Mouse (Mus musculus) MEL (cell line): Measurements from ENCODE around the gene Cadm3. TPM values are rescaled to one million over a fixed set of nuclear protein-coding genes. Genes with fewer than 3 reads are reported as not detected.

Experiments used
- DNase-seq: peaks from one replicate; pipeline ENCODE4 v3.0.0; 2011; ENCODE audit warnings: low read depth, low spot score
- H3K27ac ChIP-seq: 2 replicates; pipeline ENCODE4 v1.5.1; 2012; ENCODE audit warnings: low read depth, mild to moderate bottlenecking, control low read depth, low read length, moderate library complexity; ENCODE audit not compliant: control insufficient read depth
- H3K27me3 ChIP-seq, 2 experiments: fragments of 150-350 bp in 1 of 2; sonication (generic) in 1 of 2; 2 replicates each; pipeline ENCODE4 v1.6.1; 2012; ENCODE audit warnings: low read length in 2 of 2, mild to moderate bottlenecking in 2 of 2, improper control_type of control experiment in 1 of 2, moderate library complexity in 1 of 2; ENCODE audit not compliant: insufficient read depth in 2 of 2, control insufficient read depth in 1 of 2
- H3K36me3 ChIP-seq, 2 experiments: 2 replicates each; pipeline ENCODE4 v1.6.1; 2012 to 2014; ENCODE audit warnings: low read length in 2 of 2, improper control_type of control experiment in 1 of 2, inconsistent platforms in 1 of 2, mild to moderate bottlenecking in 1 of 2; ENCODE audit not compliant: insufficient read depth in 2 of 2, control insufficient read depth in 1 of 2
- H3K4me1 ChIP-seq, 2 experiments: fragments of 150-350 bp in 1 of 2; sonication (generic) in 1 of 2; 2 replicates each; pipeline ENCODE4 v1.6.1; 2012; ENCODE audit warnings: low read length in 2 of 2, improper control_type of control experiment in 1 of 2, mild to moderate bottlenecking in 1 of 2; ENCODE audit not compliant: insufficient read depth in 2 of 2, control insufficient read depth in 1 of 2
- H3K4me3 ChIP-seq, 2 experiments: fragments of 150-350 bp in 1 of 2; sonication (generic) in 1 of 2; 2 replicates each; pipeline ENCODE4 v1.5.1; 2012; ENCODE audit warnings: low read depth in 2 of 2, low read length in 2 of 2, mild to moderate bottlenecking in 2 of 2, moderate library complexity in 2 of 2, control low read depth in 1 of 2, improper control_type of control experiment in 1 of 2; ENCODE audit not compliant: control insufficient read depth in 1 of 2, insufficient read depth in 1 of 2
- H3K79me2 ChIP-seq: 2 replicates; pipeline ENCODE4 v1.6.1; 2012; ENCODE audit warnings: mild to moderate bottlenecking, low read length, moderate library complexity; ENCODE audit not compliant: control insufficient read depth, poor library complexity, insufficient read depth
- H3K9ac ChIP-seq: 2 replicates; pipeline ENCODE4 v1.6.1; 2012; ENCODE audit warnings: low read depth, mild to moderate bottlenecking, control low read depth, low read length, moderate library complexity; ENCODE audit not compliant: control insufficient read depth, poor library complexity, severe bottlenecking
- H3K9me3 ChIP-seq: fragments of 150-350 bp; sonication (generic); replicated peaks from 2 replicates; pipeline ENCODE4 v1.6.1; 2012; ENCODE audit warnings: mild to moderate bottlenecking, low read length, improper control_type of control experiment, moderate library complexity; ENCODE audit not compliant: insufficient read depth
- ELF1 ChIP-seq: IDR thresholded peaks from 2 replicates; pipeline ENCODE4 v1.6.1; 2014; ENCODE audit warnings: low read depth, mild to moderate bottlenecking, inconsistent platforms, low read length, improper control_type of control experiment, moderate library complexity
- EP300 ChIP-seq, 2 experiments: IDR thresholded peaks; 2 replicates each; pipeline ENCODE4 v1.6.1; 2011; ENCODE audit warnings: improper control_type of control experiment in 2 of 2, low read length in 2 of 2, low read depth in 1 of 2, mild to moderate bottlenecking in 1 of 2
- ETS1 ChIP-seq: IDR thresholded peaks from 2 replicates; pipeline ENCODE4 v1.6.1; 2012; ENCODE audit warnings: low read depth, mild to moderate bottlenecking, inconsistent platforms, low read length, improper control_type of control experiment, moderate library complexity
- GATA1 ChIP-seq: IDR thresholded peaks from 2 replicates; pipeline ENCODE4 v1.6.1; 2011; ENCODE audit warnings: low read depth, low read length, improper control_type of control experiment
- JUND ChIP-seq: IDR thresholded peaks from 2 replicates; pipeline ENCODE4 v1.6.1; 2011; ENCODE audit warnings: low read depth, mild to moderate bottlenecking, improper control_type of control experiment, low read length
- RCOR1 ChIP-seq: IDR thresholded peaks from 2 replicates; pipeline ENCODE4 v1.6.1; 2012; ENCODE audit warnings: low read depth, mild to moderate bottlenecking, inconsistent platforms, low read length, improper control_type of control experiment
- SIN3A ChIP-seq: IDR thresholded peaks from 2 replicates; pipeline ENCODE4 v1.6.1; 2012; ENCODE audit warnings: low read length, improper control_type of control experiment, inconsistent platforms
- TCF12 ChIP-seq: IDR thresholded peaks from 2 replicates; pipeline ENCODE4 v1.6.1; 2014; ENCODE audit warnings: low read depth, mild to moderate bottlenecking, inconsistent platforms, low read length, improper control_type of control experiment, moderate library complexity
- ZMIZ1 ChIP-seq: IDR thresholded peaks from 2 replicates; pipeline ENCODE4 v1.6.1; 2012; ENCODE audit warnings: low read depth, mild to moderate bottlenecking, inconsistent platforms, low read length, improper control_type of control experiment, moderate library complexity
- polyA plus RNA-seq, 2 experiments: library from polyadenylated mRNA; stranded (reverse) in 1 of 2; unstranded in 1 of 2; fragments of >175 nt in 1 of 2; fragments of >200 nt in 1 of 2; gene quantifications; 2 replicates each; pipeline versions ENCODE4 v1.2.1 to v1.2.4; 2012; ENCODE audit warnings: low replicate concordance in 2 of 2, low read depth in 1 of 2; ENCODE audit not compliant: insufficient read length in 2 of 2, insufficient read depth in 1 of 2, missing spikeins in 1 of 2
- total RNA-seq: library from RNA; depleted of rRNA; stranded (reverse); fragments of 300-350 nt; gene quantifications from 2 replicates; pipeline ENCODE4 v1.2.3, GENCODE M21; 2012

The Cadm3 gene
- total and polyA plus RNA-seq, 3 experiments = 0.03 to 0.19 TPM; not detected in 1

DNA sequence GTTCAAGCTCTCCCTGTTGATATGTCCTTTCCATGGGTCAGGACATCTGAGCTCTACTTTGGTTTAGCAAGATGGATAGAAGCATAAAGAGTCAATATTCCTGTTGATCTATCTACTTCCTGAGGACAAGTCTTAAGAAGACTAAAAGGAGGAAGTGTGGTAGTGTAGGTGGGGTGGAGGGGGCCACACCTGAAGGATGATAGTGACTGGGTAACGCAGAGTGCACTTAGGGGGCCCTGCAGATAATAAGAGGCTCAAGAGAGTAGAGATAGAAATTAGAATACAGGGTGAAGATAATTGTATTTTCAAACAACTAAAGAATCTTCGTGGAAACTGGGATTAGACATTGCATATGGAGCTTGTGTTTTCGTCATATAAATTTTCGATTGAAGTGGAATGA, 22.4 kb downstream of the Cadm3 start:
- H3K79me2 ChIP-seq = no peaks in the 10 kb centered on the region; the same call in 1 of the 2 replicates
- H3K4me3 ChIP-seq = no peak overlapping the region
- TF ChIP-seq ELF1 (0 out of 2 replicates have a peak, but pooled peaks have one; percentile 14), GATA1 (0 out of 2 replicates have a peak, but pooled peaks have one; percentile 20), RCOR1 (peak; percentile 55), ZMIZ1 (no peak), ETS1 (peak; percentile 69), EP300 (IDR thresholded peaks at IDR 0.05; ENCODE audit: low read depth in 1 of 2, low read length in 2 of 2) (peak; percentile 49 to 79; a peak in 3 of 4 replicates), JUND (no peak)
- no peak overlapping the region for H3K9ac ChIP-seq
- H3K9me3 ChIP-seq = no peaks in the 10 kb centered on the region
- H3K4me1 ChIP-seq = peaks cover 35 to 48% of the 10 kb centered on the region in 2 experiments
- no peak overlapping the region for H3K27ac ChIP-seq
- peaks cover 0 to 35% of the 10 kb centered on the region in 2 experiments; a peak in 2 of 4 replicates for H3K36me3 ChIP-seq
- H3K27me3 ChIP-seq = no peaks in the 10 kb centered on the region
- peak; percentile 33 for DNase-seq

DNA sequence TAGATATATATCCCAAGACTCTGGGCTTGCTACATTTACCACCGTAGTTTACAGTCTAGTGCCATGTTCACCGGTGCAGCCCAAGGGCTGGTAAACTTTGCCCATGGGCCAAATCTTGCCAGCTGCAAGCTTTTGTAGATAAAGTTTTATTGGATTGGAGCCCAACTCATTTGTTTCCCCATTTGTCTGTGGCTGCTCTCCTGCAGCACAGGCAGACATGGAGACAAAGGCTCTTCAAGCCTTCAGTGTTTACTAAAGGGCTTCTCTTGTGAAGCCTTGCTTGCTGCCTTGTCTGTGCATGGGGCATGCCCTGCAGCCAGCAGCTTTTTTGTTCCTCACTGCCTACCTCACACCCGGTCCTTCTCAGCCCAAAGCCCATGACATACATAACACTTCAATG, 23.6 kb downstream of the Cadm3 start:
- H3K4me3 ChIP-seq = no peak overlapping the region
- no peaks in the 10 kb centered on the region for H3K27me3 ChIP-seq
- no peaks in the 10 kb centered on the region for H3K9me3 ChIP-seq
- H3K27ac ChIP-seq = peak overlapping the region; percentile 15; the same call in 1 of the 2 replicates
- H3K79me2 ChIP-seq = no peaks in the 10 kb centered on the region
- H3K4me1 ChIP-seq = peaks cover 32 to 45% of the 10 kb centered on the region in 2 experiments
- peak; percentile 72 for TF ChIP-seq RCOR1
- TF ChIP-seq SIN3A = 0 out of 2 replicates have a peak, but pooled peaks have one; percentile 23
- TF ChIP-seq EP300 (IDR thresholded peaks at IDR 0.05; ENCODE audit: low read depth in 1 of 2, low read length in 2 of 2) = peak; percentile 51 to 73; a peak in 3 of 4 replicates
- no peak for TF ChIP-seq ELF1
- TF ChIP-seq TCF12 = peak; percentile 55; the same call in 1 of the 2 replicates
- peak; percentile 91 for TF ChIP-seq ETS1
- TF ChIP-seq GATA1 = peak; percentile 69
- TF ChIP-seq ZMIZ1 = no peak
- no peak overlapping the region; the same call in 1 of the 2 replicates for H3K9ac ChIP-seq
- H3K36me3 ChIP-seq = peaks cover 0 to 29% of the 10 kb centered on the region in 2 experiments; a peak in 2 of 4 replicates
- peak; percentile 65 for DNase-seq

- H3K79me2 ChIP-seq = no peaks in the 10 kb centered on the region
- no peak for DNase-seq
- peaks cover 32 to 40% of the 10 kb centered on the region in 2 experiments for H3K4me1 ChIP-seq
- H3K9ac ChIP-seq = no peak overlapping the region
- no peak overlapping the region for H3K4me3 ChIP-seq
- H3K9me3 ChIP-seq = no peaks in the 10 kb centered on the region
- no peak overlapping the region for H3K27ac ChIP-seq
- peaks cover 0 to 28% of the 10 kb centered on the region in 2 experiments; a peak in 2 of 4 replicates for H3K36me3 ChIP-seq
- H3K27me3 ChIP-seq = no peaks in the 10 kb centered on the region
- TF ChIP-seq ZMIZ1 = no peak
Measured at GRCm38 (mm10) chr1:173342425-173342824, 25.1 kb downstream of the Cadm3 start.
